Mouse (Mus musculus): Measurements from ENCODE around the gene Fut11.

GRCm38 (mm10) chr14:20651000-20651399 lies 43.8 kb upstream of the Fut11 start:
- TF ChIP-seq EP300 (IDR thresholded peaks at IDR 0.05; ENCODE audit: low read depth) (no peak), CTCF (IDR thresholded peaks at IDR 0.05; ENCODE audit: low read depth) (no peak)

Measured in liver, embryonic 14.5 days (tissue).